Comparison of ENCODE assay signal across 13 mouse cellular contexts in the genomic region with DNA sequence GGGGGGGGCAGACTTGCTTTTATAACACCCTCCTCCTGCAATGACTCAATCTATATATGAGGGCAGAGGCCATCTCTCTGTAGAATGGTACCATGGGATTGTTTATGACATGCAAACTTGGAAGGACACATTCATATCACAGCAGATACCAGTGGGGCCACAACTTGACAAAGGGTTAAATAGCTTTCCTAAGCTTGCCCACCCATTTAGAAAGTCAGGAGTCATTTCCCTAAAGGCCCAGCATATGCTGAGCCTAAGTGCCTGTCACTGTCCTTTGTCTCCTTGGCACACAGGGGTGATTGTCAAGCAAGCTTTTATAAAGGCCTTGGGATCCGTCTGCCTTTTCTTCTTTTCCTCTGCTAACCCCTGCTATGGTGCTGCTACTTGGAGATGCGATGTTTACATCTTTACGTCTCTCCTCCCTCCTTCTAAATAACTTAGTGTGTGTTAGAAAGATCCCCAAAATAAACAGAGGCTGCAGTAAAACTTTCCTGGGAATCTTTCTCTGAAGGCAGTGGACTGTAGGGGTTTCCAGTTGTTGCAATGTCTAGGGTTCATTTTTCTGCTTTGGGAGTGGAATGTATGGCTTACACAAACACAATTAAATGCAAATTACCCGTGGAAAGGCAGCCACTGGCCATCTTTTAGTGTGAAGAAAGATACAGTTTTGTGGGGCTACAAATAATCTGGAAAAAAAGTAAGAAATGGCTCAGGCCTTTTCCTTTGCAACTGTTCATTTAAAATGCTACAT.
DNase-seq lines count a peak whose midpoint lies in the region; ATAC-seq lines count a peak whose summit lies in the region.
"Had no signal": no experiment of that assay in that cellular context is flagged by ENCODE, and none has a peak within 500 bp of the region (broad histone marks: within the 10 kb centered on the region; RNA-seq: fewer than 3 reads in every experiment).

No protein-coding gene starts in this region.

- H3K36me3 ChIP-seq in midbrain, embryonic 10.5 days: no peaks in the 10 kb centered on the region
- no peaks in the 10 kb centered on the region for H3K36me3 ChIP-seq in midbrain, embryonic 16.5 days (ENCODE audit: control insufficient read depth, insufficient read depth, low read length)
- no peaks in the 10 kb centered on the region for H3K36me3 ChIP-seq in limb, embryonic 10.5 days
- H3K36me3 ChIP-seq: limb, embryonic 13.5 days had no signal

- H3K4me1 ChIP-seq in midbrain, embryonic 10.5 days: peaks cover 32% of the 10 kb centered on the region
- peaks cover 13% of the 10 kb centered on the region for H3K4me1 ChIP-seq in midbrain, embryonic 16.5 days (ENCODE audit: control insufficient read depth, insufficient read depth, low read length)
- peaks cover 30% of the 10 kb centered on the region for H3K4me1 ChIP-seq in limb, embryonic 10.5 days

- no peak for ATAC-seq in midbrain, embryonic 16.5 days

- peak; percentile 49 for DNase-seq in embryo, embryonic 10 days (ENCODE audit: low spot score)
- DNase-seq in embryo, embryonic 9.5 days (ENCODE audit: extremely low spot score): no peak
- peak; percentile 26 for DNase-seq in midbrain, embryonic 10.5 days (ENCODE audit: low spot score)
- DNase-seq in limb, embryonic 10.5 days (ENCODE audit: low spot score): no peak
- no peak for DNase-seq in adipocyte (ENCODE audit: low spot score)
- DNase-seq in frontal cortex, postnatal 36 days (ENCODE audit: low spot score in 2 of 2): no peak
- DNase-seq in T-cell, adult 2 months (ENCODE audit: low spot score): no peak
- DNase-seq: cerebellum, adult 9-11 months; heart, postnatal 36 days; lung, postnatal 14 days; right cerebral cortex, postnatal 14 days had no signal

- H3K4me3 ChIP-seq in midbrain, embryonic 10.5 days: no peak overlapping the region
- H3K4me3 ChIP-seq in midbrain, embryonic 16.5 days (ENCODE audit: low read depth, low read length): no peak overlapping the region
- H3K4me3 ChIP-seq in limb, embryonic 10.5 days: no peak overlapping the region
- H3K4me3 ChIP-seq: limb, embryonic 13.5 days had no signal

- H3K27me3 ChIP-seq in midbrain, embryonic 10.5 days (ENCODE audit: low read depth, poor library complexity, severe bottlenecking): peaks cover 18% of the 10 kb centered on the region; the same call in 1 of the 2 replicates
- H3K27me3 ChIP-seq in midbrain, embryonic 16.5 days (ENCODE audit: control insufficient read depth, insufficient read depth, low read depth, low read length): no peaks in the 10 kb centered on the region; the same call in 1 of the 2 replicates
- no peaks in the 10 kb centered on the region for H3K27me3 ChIP-seq in limb, embryonic 10.5 days (ENCODE audit: low read depth, poor library complexity, severe bottlenecking)
- H3K27me3 ChIP-seq: limb, embryonic 13.5 days had no signal

- peak overlapping the region; percentile 74 for H3K27ac ChIP-seq in midbrain, embryonic 10.5 days (replicated peaks)
- H3K27ac ChIP-seq in midbrain, embryonic 16.5 days (ENCODE audit: low read length): no peak overlapping the region
- H3K27ac ChIP-seq in limb, embryonic 10.5 days: peak overlapping the region; percentile 42; the same call in 1 of the 2 replicates
- H3K27ac ChIP-seq: limb, embryonic 13.5 days had no signal

- no peak overlapping the region for H3K4me2 ChIP-seq in midbrain, embryonic 16.5 days (ENCODE audit: low read length)
- H3K4me2 ChIP-seq: limb, embryonic 13.5 days had no signal

- H3K9me3 ChIP-seq in midbrain, embryonic 10.5 days (replicated peaks): no peaks in the 10 kb centered on the region
- H3K9me3 ChIP-seq in midbrain, embryonic 16.5 days (replicated peaks; ENCODE audit: control insufficient read depth, low read length, poor library complexity, severe bottlenecking): no peaks in the 10 kb centered on the region
- H3K9me3 ChIP-seq in limb, embryonic 10.5 days (replicated peaks): no peaks in the 10 kb centered on the region
- H3K9me3 ChIP-seq: limb, embryonic 13.5 days had no signal

- WGBS in midbrain, embryonic 10.5 days: 13% methylated on average over 4 of the region's 4 CpGs
- WGBS in midbrain, embryonic 16.5 days: 13% methylated on average over 4 of the region's 4 CpGs
- WGBS in limb, embryonic 10.5 days: 28% methylated on average over 4 of the region's 4 CpGs

- no peak overlapping the region for H3K9ac ChIP-seq in midbrain, embryonic 16.5 days (ENCODE audit: low read depth, low read length)
- H3K9ac ChIP-seq: limb, embryonic 13.5 days had no signal

Comparison
In these comparisons a context has a peak if more than half of its experiments do, and no peak if none do; other contexts are left out.
1. DNase-seq: peak in embryo, embryonic 10 days (single experiment) and midbrain, embryonic 10.5 days (single experiment); none in embryo, embryonic 9.5 days (single experiment), limb, embryonic 10.5 days (single experiment), adipocyte (single experiment), frontal cortex, postnatal 36 days (0 of 2) and T-cell, adult 2 months (single experiment).